Mouse (Mus musculus): ENCODE measurements at regions not wholly inside any gene's neighbourhood (a gene's known extent, or its start where the extent isn't known, plus 50 kb on each side); places are given as distances from the start of the nearest gene placed in this dataset.
A peak's percentile ranks its signal among the peaks of the same experiment; 100 is the strongest.
"Not testable (repeated sequence)": the region's sequence is repeated elsewhere in the genome, so short reads cannot be mapped to it uniquely, and the experiment has no call there.

DNA sequence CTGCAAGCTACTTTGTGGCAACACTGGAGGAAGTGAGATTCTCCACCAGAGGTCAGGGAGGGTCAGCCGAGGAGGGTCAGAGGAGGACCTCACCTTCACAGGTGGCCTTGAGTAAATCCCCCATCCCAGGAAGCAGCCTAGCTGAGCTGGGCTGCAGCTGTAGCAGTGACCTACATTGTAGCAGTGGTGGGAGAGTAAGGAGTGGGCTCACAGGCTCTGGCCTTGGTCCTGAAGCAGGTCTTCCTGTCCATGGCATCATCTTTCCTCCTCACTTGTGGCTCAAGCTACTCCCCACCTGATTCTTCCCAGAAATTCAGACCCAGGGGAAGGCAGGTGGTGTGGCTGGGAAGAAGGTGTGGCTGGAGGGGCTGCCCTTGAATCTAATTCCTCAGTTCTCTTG lies 84.3 kb downstream of the 1810013L24Rik start:
- not testable (repeated sequence) for H3K9me3 ChIP-seq; H3K36me3 ChIP-seq; H3K4me1 ChIP-seq; H3K4me3 ChIP-seq; H3K27ac ChIP-seq (replicated peaks); H3K27me3 ChIP-seq; H3K4me2 ChIP-seq (replicated peaks); H3K9ac ChIP-seq (replicated peaks); ATAC-seq (ENCODE audit: low FRiP score, low read depth)
- 54% methylated on average over 1 of the region's 1 CpGs for WGBS

DNA sequence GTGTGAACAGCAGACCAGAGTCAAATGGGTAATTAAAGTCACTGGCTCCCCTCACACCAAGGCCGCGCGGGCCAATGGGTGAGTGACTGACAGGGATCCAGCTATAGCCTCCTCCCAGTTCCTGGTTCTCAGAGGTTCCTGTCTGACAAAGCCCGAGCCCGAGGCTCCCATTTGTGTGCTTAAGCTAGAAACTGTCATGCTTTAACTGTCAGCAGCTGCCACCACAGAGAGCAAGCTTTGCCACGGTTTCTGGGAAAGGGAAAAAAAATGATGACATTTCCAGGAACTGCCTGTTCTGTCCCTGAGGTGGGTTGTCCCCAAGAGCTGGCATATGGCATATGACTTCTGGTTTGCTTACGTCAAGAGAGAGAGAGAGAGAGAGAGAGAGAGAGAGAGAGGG lies 86.2 kb downstream of the 1810013L24Rik start:
- ATAC-seq (ENCODE audit: low FRiP score, low read depth): no peak
- no peak overlapping the region for H3K4me2 ChIP-seq (replicated peaks)
- 62% methylated on average over 7 of the region's 7 CpGs for WGBS
- no peaks in the 10 kb centered on the region for H3K27me3 ChIP-seq
- H3K4me3 ChIP-seq: no peak overlapping the region
- H3K9me3 ChIP-seq: no peaks in the 10 kb centered on the region
- no peak overlapping the region for H3K9ac ChIP-seq (replicated peaks)
- H3K27ac ChIP-seq (replicated peaks): no peak overlapping the region
- 0 out of 2 replicates have a peak, but pooled peaks cover 2% of the 10 kb centered on the region for H3K4me1 ChIP-seq
- no peaks in the 10 kb centered on the region for H3K36me3 ChIP-seq

DNA sequence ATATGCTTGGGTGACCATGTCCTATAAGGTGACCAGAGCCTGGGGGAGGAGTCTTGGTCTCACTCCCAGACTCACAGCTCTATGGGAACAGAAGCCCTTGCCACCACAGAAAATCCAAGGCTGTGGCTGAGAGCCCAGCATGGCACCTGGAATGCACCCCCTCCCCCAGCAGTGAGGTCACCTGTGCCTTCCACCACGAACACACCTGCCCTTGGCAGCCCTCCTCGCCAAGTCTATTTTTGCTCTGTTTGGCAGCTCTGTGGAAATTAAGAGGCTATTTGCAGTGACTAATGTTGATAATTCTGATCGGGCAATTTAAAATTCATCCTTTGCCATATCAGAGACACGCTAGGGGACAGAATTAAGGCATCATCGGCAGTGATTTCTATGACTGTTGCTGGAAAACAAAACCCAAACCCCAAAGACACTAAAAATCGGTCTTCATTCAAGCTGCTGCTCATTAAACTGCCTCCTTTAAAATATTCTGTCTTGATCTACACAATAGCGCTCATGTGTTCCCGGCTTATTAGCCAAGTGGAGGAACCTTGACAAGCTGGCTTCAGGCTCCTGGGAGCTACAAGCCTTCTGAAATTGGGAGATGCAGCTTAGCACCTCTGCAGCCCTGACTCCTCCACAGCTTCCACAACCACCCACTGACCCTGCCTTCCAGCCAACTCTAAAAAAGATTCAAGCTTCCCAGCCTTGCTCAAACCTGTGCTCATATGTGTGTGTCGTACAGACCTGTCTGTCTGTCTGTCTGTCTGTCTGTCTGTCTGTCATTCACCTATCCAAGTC lies 89.0 kb downstream of the 1810013L24Rik start:
- Histone ChIP-seq H3K9ac (replicated peaks) (no peak overlapping the region), H3K36me3 (no peaks in the 10 kb centered on the region), H3K4me3 (no peak overlapping the region), H3K27ac (replicated peaks) (no peak overlapping the region), H3K27me3 (no peaks in the 10 kb centered on the region), H3K4me2 (replicated peaks) (no peak overlapping the region), H3K9me3 (no peaks in the 10 kb centered on the region), H3K4me1 (0 out of 2 replicates have a peak, but pooled peaks cover 2% of the 10 kb centered on the region)
- no peak for ATAC-seq (ENCODE audit: low FRiP score, low read depth)
- WGBS: 86% methylated on average over 9 of the region's 9 CpGs

DNA sequence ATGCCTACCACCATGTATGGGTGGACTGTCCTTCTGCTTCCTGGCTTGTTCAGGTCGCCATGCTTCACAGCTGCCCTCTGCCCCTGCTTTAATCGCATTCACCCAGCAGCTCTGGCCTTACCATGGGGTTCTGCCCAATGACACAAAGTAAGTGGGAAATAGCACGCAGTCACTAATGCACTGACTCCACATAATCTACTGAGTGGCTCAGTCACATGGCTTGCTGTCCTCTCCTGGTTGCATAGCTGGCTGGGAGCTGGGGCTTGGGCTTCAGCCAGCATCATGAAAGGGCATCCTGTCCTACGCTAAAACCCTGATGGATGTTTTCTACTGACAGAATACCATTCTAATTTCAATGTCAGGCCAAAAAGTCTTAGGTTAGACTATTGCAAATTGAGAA lies 94.8 kb downstream of the 1810013L24Rik start:
- Histone ChIP-seq H3K27me3 (no peaks in the 10 kb centered on the region), H3K4me2 (replicated peaks) (no peak overlapping the region), H3K36me3 (no peaks in the 10 kb centered on the region), H3K4me1 (no peaks in the 10 kb centered on the region), H3K27ac (replicated peaks) (no peak overlapping the region), H3K9ac (replicated peaks) (no peak overlapping the region), H3K9me3 (no peaks in the 10 kb centered on the region), H3K4me3 (no peak overlapping the region)
- ATAC-seq (ENCODE audit: low FRiP score, low read depth): no peak
- WGBS: 95% methylated on average over 4 of the region's 4 CpGs

DNA sequence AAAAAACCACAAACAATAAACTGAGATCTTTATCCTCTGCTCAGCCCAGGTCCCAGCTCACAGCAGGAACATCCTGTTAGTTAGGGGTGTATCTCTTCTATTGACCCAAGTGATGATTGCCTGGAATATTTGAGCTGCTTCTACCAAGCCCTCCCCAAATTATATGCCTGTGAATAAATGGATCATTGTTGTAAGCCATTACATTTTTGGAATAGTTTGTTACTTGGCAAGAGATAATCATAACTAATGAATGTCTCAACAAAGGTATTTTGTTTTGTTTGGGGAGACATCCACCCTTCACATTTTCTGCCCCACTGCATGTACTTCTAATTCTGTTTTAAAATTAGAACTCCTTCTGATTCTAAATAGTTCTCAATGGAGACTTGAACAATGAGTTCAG lies 102.1 kb downstream of the 1810013L24Rik start:
- H3K27me3 ChIP-seq: no peaks in the 10 kb centered on the region
- no peak for ATAC-seq (ENCODE audit: low FRiP score, low read depth)
- H3K9ac ChIP-seq (replicated peaks): no peak overlapping the region
- H3K4me3 ChIP-seq: no peak overlapping the region
- H3K4me2 ChIP-seq (replicated peaks): no peak overlapping the region
- no peaks in the 10 kb centered on the region for H3K36me3 ChIP-seq
- peaks cover 7% of the 10 kb centered on the region; the same call in 1 of the 2 replicates for H3K4me1 ChIP-seq
- no peaks in the 10 kb centered on the region for H3K9me3 ChIP-seq
- no peak overlapping the region for H3K27ac ChIP-seq (replicated peaks)

DNA sequence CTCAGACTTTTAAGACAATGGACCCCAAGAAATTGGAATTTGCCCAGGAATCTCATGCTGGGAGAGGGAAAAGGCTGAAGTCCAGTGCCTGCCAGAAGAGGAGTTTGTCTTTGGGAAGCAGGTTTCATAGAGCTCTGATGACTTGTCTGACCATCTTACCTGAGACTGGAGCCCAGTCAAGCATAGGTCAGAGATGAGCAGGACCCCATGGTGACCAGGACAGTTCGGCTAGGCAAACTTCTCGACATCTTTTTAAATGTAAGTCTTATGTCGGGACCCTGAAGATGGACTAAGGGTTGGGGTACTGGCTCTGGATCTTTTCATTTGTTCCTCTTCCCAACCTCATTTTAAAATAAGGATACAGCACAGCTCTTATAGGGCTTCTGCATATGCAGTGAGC lies 103.2 kb downstream of the 1810013L24Rik start:
- H3K9ac ChIP-seq (replicated peaks): no peak overlapping the region
- H3K36me3 ChIP-seq: no peaks in the 10 kb centered on the region
- no peak overlapping the region for H3K27ac ChIP-seq (replicated peaks)
- H3K4me1 ChIP-seq: peaks cover 7% of the 10 kb centered on the region; the same call in 1 of the 2 replicates
- H3K4me2 ChIP-seq (replicated peaks): no peak overlapping the region
- WGBS: 86% methylated on average over 3 of the region's 3 CpGs
- H3K4me3 ChIP-seq: no peak overlapping the region
- H3K9me3 ChIP-seq: no peaks in the 10 kb centered on the region
- H3K27me3 ChIP-seq: no peaks in the 10 kb centered on the region
- ATAC-seq (ENCODE audit: low FRiP score, low read depth): no peak

DNA sequence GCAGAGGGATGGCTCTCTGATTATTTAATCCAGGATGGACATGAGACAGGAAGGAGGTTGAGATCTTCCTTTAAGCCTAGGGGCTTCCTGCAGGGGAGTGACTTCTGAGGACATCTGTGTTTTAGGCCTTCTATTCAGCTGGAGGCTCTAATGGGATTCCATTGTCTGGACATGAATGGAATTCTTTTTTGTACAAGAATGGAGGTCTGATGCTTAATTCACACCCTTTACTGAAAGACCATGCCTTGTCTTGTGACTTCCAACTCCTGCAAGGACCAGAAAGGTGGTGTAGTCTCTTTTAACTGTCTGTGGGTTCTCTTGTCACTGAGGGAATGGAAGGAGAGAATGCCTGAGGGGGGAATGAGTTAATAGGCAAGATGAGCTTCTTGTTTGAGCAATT lies 106.5 kb downstream of the 1810013L24Rik start:
- Histone ChIP-seq H3K27me3 (no peaks in the 10 kb centered on the region), H3K9me3 (no peaks in the 10 kb centered on the region), H3K4me3 (no peak overlapping the region), H3K27ac (replicated peaks) (no peak overlapping the region), H3K4me2 (replicated peaks) (no peak overlapping the region), H3K9ac (replicated peaks) (no peak overlapping the region), H3K4me1 (peaks cover 9% of the 10 kb centered on the region; the same call in 1 of the 2 replicates), H3K36me3 (no peaks in the 10 kb centered on the region)
- no peak for ATAC-seq (ENCODE audit: low FRiP score, low read depth)

DNA sequence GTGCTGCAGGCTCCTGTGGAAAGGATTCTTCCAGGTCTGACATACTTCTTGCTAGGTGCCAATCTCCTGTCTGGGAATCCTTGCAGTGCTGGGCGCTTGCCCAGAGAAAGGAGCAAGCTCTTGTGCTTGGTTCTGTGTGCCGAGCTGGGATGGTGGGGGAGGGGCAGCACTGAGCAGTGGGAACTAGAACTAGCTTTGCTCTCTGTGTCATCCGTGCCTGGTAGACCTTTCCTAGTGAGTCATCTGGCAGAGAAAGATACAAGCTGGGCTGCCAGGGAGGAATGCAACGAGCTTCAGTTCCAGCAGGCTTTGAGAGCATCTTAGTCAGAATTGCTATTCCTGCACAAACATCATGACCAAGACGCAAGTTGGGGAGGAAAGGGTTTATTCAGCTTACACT lies 108.6 kb downstream of the 1810013L24Rik start:
- WGBS: 48% methylated on average over 5 of the region's 5 CpGs
- no peaks in the 10 kb centered on the region for H3K9me3 ChIP-seq
- H3K4me2 ChIP-seq (replicated peaks): no peak overlapping the region
- no peak overlapping the region for H3K4me3 ChIP-seq
- ATAC-seq (ENCODE audit: low FRiP score, low read depth): no peak
- H3K36me3 ChIP-seq: no peaks in the 10 kb centered on the region
- H3K9ac ChIP-seq (replicated peaks): no peak overlapping the region
- H3K27ac ChIP-seq (replicated peaks): no peak overlapping the region
- H3K4me1 ChIP-seq: peaks cover 9% of the 10 kb centered on the region; the same call in 1 of the 2 replicates
- H3K27me3 ChIP-seq: no peaks in the 10 kb centered on the region

DNA sequence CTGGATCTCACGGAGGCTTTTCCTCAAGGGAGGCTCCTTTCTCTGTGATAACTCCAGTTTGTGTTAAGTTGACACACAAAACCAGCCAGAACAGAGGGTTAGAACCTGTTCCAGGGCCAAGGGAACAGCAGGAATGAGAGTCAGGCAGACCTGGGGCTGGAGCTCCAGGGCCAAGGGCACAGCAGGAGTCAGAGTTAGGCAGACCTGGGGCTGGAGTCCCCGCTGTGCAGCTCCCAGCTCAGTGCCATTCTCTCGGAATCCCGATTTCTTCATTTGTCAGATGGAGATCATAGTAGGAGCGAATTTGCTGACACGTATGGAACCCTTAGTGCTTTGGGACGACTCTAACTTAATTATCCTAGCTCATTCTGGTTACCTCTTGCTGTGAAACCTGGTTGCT lies 109.2 kb downstream of the 1810013L24Rik start:
- Histone ChIP-seq H3K9ac (replicated peaks) (no peak overlapping the region), H3K4me2 (replicated peaks) (no peak overlapping the region), H3K9me3 (no peaks in the 10 kb centered on the region), H3K36me3 (no peaks in the 10 kb centered on the region), H3K4me3 (no peak overlapping the region), H3K27ac (replicated peaks) (no peak overlapping the region), H3K27me3 (no peaks in the 10 kb centered on the region), H3K4me1 (peaks cover 9% of the 10 kb centered on the region; the same call in 1 of the 2 replicates)
- no peak for ATAC-seq (ENCODE audit: low FRiP score, low read depth)
- 53% methylated on average over 7 of the region's 7 CpGs for WGBS

DNA sequence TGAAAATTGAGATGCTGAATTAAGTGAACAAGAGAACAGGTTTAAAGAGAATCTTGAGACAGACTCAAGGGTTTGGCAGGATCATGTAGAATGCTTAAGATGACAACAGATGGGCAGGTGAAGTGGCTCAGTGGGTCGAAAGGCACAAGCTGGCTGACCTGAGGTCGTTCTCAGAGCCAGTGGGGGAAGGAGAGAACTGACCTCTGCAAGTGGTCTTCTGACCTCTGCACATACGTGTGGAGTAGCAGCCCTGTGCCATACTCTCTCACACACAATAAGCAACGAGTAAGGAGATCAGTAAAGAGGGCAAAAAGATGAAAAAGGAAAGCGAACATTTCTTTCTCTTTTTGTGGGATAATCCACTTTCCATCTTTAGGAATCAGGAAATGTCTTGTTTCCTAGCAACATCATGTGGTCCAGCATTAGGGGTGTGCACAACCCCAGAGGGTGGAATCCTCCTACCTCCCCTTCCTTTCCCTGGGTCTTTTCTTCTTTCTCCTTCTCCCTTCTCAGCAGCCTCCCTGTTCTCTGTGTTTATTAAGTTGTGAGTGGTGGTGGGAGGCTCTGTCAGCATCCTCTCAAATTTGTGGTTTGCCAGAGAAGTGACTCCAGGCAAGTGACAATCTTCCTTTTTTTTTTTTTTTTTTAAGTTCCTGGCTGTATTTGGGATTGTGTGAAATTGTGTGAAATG lies 114.7 kb downstream of the 1810013L24Rik start:
- Histone ChIP-seq H3K4me1 (peaks cover 24% of the 10 kb centered on the region), H3K9ac (replicated peaks) (no peak overlapping the region), H3K4me3 (no peak overlapping the region), H3K9me3 (no peaks in the 10 kb centered on the region), H3K27me3 (no peaks in the 10 kb centered on the region), H3K27ac (replicated peaks) (peak overlapping the region; percentile 52), H3K4me2 (replicated peaks) (no peak overlapping the region), H3K36me3 (no peaks in the 10 kb centered on the region)
- ATAC-seq (ENCODE audit: low FRiP score, low read depth): peak; percentile 69
- 10% methylated on average over 5 of the region's 5 CpGs for WGBS

DNA sequence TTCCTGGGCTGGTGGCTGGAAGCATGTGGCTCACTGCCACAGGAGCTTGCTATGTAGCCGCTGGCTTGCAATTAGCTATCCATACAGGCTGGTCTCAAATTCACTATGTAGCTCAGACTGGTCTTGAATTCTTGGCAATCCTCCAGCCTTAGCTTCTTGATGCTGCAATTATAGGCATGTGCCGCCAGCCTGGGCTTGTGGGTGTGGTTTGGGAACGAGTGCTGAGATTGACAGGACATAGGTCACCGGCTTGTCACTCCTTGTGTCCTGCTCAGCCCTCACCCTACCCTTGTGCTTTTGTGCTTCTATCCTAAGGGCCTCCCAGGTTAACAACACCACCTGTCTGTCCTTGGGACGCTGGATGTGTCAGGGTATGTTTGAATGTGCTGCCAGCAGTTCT lies 117.9 kb downstream of the 1810013L24Rik start:
- 70% methylated on average over 5 of the region's 5 CpGs for WGBS
- Histone ChIP-seq H3K4me1 (peaks cover 28% of the 10 kb centered on the region), H3K4me2 (replicated peaks) (no peak overlapping the region), H3K36me3 (no peaks in the 10 kb centered on the region), H3K4me3 (no peak overlapping the region), H3K27me3 (no peaks in the 10 kb centered on the region), H3K27ac (replicated peaks) (no peak overlapping the region), H3K9ac (replicated peaks) (no peak overlapping the region), H3K9me3 (peaks cover 1% of the 10 kb centered on the region; the same call in 1 of the 2 replicates)
- no peak for ATAC-seq (ENCODE audit: low FRiP score, low read depth)

DNA sequence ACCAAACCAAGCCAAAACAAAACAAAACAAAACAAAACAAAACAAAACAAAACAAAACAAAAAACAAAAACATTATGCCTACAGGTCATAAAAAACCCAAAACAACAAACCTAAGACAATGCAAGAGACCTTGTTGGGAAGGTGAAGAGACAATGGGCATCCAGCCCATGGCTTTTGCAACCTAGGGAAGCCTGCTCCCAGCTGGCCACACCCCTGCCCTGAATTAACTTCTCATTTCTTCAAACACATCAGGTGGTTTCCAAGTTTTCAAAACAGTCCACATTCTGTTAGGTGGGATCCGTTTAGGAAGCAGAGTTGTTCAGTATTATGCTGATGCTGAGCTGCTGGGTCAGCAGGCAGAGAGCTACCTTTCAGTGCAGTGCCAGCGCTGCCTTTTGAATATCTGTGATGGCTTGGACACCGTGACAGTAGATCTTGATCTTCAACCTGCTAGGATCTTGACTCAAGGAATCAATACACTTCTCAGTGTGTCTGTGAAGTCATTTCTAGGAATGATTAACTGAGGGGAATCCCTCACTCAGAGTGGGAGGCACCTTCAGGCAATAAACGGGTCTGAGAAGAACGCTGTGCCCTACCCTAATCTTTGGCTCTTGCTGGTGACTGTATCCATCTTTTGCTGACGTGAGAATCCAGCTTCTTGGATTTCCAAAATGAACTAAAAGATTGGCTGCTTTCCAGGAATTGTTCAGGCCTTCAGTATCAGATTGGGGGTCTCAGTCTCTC lies 121.4 kb downstream of the 1810013L24Rik start:
- Histone ChIP-seq H3K27me3 (no peaks in the 10 kb centered on the region), H3K27ac (replicated peaks) (no peak overlapping the region), H3K36me3 (no peaks in the 10 kb centered on the region), H3K9me3 (peaks cover 8% of the 10 kb centered on the region; the same call in 1 of the 2 replicates), H3K4me1 (peaks cover 7% of the 10 kb centered on the region), H3K9ac (replicated peaks) (no peak overlapping the region), H3K4me3 (no peak overlapping the region), H3K4me2 (replicated peaks) (no peak overlapping the region)
- 81% methylated on average over 6 of the region's 6 CpGs for WGBS
- ATAC-seq (ENCODE audit: low FRiP score, low read depth): no peak
